Mouse (Mus musculus) limb, embryonic 13.5 days (tissue): ENCODE results near the gene Nploc4. TPM values are rescaled to one million over a fixed set of nuclear protein-coding genes. Genes with fewer than 3 reads are reported as not detected.

ENCODE experiments used
- ATAC-seq: fragments of 200-750 bp; cut with Nextera tagmentation; 2 replicates; pipeline ENCODE4 v1.8.0; 2017; ENCODE audit warnings: low read depth, moderate number of reproducible peaks, moderate TSS enrichment; ENCODE audit not compliant: low FRiP score
- H3K27ac ChIP-seq: fragments of 300-500 bp; sonication (generic); 2 replicates; pipeline ENCODE4 v1.5.1; 2015; ENCODE audit warnings: inconsistent platforms, mild to moderate bottlenecking, moderate library complexity
- H3K27me3 ChIP-seq: fragments of 300-500 bp; sonication (generic); 2 replicates; pipeline ENCODE4 v1.6.1; 2015; ENCODE audit warnings: mild to moderate bottlenecking, inconsistent platforms
- H3K36me3 ChIP-seq: fragments of 300-500 bp; sonication (generic); 2 replicates; pipeline ENCODE4 v1.6.1; 2015; ENCODE audit warnings: inconsistent platforms, mild to moderate bottlenecking, moderate library complexity
- H3K4me1 ChIP-seq: fragments of 300-500 bp; sonication (generic); 2 replicates; pipeline ENCODE4 v1.6.1; 2015; ENCODE audit warnings: inconsistent platforms
- H3K4me2 ChIP-seq: fragments of 300-500 bp; sonication (generic); replicated peaks from 2 replicates; pipeline ENCODE4 v1.6.1; 2015; ENCODE audit warnings: inconsistent platforms, mild to moderate bottlenecking, moderate library complexity
- H3K4me3 ChIP-seq: fragments of 300-500 bp; sonication (generic); 2 replicates; pipeline ENCODE4 v1.5.1; 2015; ENCODE audit warnings: moderate library complexity, mild to moderate bottlenecking, inconsistent platforms
- H3K9ac ChIP-seq: fragments of 300-500 bp; sonication (generic); 2 replicates; pipeline ENCODE4 v1.6.1; 2015; ENCODE audit warnings: mild to moderate bottlenecking, inconsistent platforms
- H3K9me3 ChIP-seq: fragments of 300-500 bp; sonication (generic); 2 replicates; pipeline ENCODE4 v1.6.1; 2016; ENCODE audit warnings: inconsistent platforms
- WGBS: fragments of 180-500 bp; shearing (Covaris S2); methylation state at CpG from one replicate; pipeline ENCODE4 v1.1.7; 2015; 5-methylcytosine and 5-hydroxymethylcytosine counted together
- polyA plus RNA-seq: library from polyadenylated mRNA; unstranded; fragments of >200 nt; fragmentation: Nextera tagmentation; extraction: Ambion mirVana; gene quantifications from 2 replicates; pipeline ENCODE4 v1.2.1, GENCODE M21; 2015

The Nploc4 gene
- polyA plus RNA-seq, 1 experiment from 2014 or later: 37.6 TPM

DNA sequence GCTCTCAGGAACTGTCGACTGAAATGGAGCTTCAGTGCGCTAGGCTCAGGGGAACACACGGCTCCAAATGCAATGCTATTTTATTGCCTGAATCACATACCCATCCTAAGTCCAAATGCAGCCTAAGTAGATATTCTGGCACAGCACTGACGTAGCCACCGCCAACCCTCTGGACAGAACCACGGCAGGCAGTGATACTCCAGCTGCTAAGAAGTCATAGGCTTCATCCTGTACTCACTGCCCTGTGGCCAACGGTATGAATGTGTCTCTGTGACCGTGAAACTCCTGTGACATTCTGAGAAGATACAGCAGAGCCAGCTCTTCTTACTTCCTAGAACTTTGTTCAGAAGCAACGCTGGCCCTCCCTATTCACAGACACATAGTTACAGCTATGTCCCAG, 48.9 kb downstream of the Nploc4 start:
- peaks cover 77% of the 10 kb centered on the region for H3K36me3 ChIP-seq
- peaks cover 8% of the 10 kb centered on the region for H3K4me1 ChIP-seq
- no peak overlapping the region for H3K4me2 ChIP-seq
- H3K9ac ChIP-seq: no peak overlapping the region
- 94% methylated on average over 9 of the region's 9 CpGs for WGBS
- no peak for ATAC-seq
- no peaks in the 10 kb centered on the region for H3K9me3 ChIP-seq
- no peaks in the 10 kb centered on the region for H3K27me3 ChIP-seq
- no peak overlapping the region for H3K27ac ChIP-seq
- no peak overlapping the region for H3K4me3 ChIP-seq

DNA sequence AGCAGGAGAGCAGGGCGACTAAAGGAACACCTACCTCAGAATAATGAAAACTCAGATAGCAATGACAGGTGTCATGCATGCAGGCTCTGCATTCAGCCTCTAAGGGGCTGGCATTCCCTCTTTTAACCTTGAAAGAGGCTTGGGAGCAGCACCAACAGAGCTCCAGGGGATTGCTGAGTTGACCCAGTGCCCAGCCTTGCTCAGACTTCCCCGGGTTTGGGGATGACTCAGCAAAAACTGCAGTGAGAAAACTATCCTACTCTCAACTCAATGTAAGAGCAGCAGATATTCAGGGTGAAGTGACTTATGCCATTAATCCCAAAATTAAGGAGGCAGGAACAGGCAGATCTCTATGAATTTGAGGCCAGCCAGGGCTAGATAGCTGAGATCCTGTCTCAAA, 50.4 kb downstream of the Nploc4 start:
- H3K9me3 ChIP-seq: no peaks in the 10 kb centered on the region
- H3K4me3 ChIP-seq: no peak overlapping the region
- H3K27me3 ChIP-seq: no peaks in the 10 kb centered on the region
- H3K36me3 ChIP-seq: peaks cover 78% of the 10 kb centered on the region
- H3K4me2 ChIP-seq: no peak overlapping the region
- H3K27ac ChIP-seq: no peak overlapping the region
- H3K4me1 ChIP-seq: peaks cover under 1% of the 10 kb centered on the region
- 79% methylated on average over 2 of the region's 2 CpGs for WGBS
- H3K9ac ChIP-seq: no peak overlapping the region
- no peak for ATAC-seq

DNA sequence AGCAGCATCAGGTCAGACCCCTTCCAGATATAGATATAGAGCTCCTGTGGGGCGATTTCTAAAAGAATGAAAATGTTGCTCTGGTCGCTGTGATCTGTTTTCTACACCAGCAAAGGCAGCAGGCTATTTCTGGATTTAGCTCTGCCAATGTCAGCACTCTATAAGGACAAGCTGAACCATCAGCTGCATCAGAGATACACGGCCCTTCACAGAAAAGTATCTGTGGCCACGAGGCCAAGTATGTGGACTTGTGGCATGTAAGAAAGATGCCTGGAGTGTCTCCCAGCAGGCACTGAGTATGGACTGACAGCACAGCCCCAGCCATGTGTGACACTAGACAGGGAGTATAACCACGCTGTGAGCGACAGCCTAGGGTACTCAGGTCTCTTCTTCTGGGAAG, 50.9 kb downstream of the Nploc4 start:
- no peak for ATAC-seq

DNA sequence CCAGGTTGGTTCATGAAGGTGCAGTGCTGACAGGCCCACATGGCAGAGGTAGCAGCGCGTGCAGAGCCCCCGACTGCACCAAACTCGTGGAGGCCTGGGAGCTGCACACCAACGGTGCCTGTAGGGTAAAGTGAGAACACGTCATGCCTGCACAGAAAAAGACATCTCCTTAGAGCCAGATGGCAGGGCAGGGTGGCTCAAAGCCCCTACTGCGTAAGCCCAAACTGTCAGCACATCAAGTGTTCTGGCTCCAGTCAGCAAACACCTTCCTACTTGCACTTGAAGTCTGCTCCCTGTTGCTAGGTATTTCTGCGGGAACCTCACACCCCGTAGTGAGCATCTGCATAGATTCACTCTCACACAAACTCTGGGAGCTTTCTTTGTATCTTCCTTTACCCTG, 55.0 kb downstream of the Nploc4 start:
- no peak overlapping the region for H3K4me3 ChIP-seq
- H3K4me1 ChIP-seq: peaks cover 14% of the 10 kb centered on the region
- H3K27ac ChIP-seq: no peak overlapping the region
- no peak overlapping the region for H3K4me2 ChIP-seq
- 94% methylated on average over 9 of the region's 9 CpGs for WGBS
- no peaks in the 10 kb centered on the region for H3K27me3 ChIP-seq
- no peak for ATAC-seq
- H3K36me3 ChIP-seq: peaks cover 74% of the 10 kb centered on the region
- no peaks in the 10 kb centered on the region for H3K9me3 ChIP-seq
- H3K9ac ChIP-seq: no peak overlapping the region

More for the DNA sequence above, 50.9 kb downstream of the Nploc4 start:
- Histone ChIP-seq H3K4me2 (no peak overlapping the region), H3K36me3 (peaks cover 81% of the 10 kb centered on the region), H3K4me1 (no peaks in the 10 kb centered on the region), H3K27me3 (no peaks in the 10 kb centered on the region), H3K9me3 (no peaks in the 10 kb centered on the region), H3K9ac (no peak overlapping the region), H3K4me3 (no peak overlapping the region), H3K27ac (no peak overlapping the region)
- WGBS: 93% methylated on average over 6 of the region's 6 CpGs

DNA sequence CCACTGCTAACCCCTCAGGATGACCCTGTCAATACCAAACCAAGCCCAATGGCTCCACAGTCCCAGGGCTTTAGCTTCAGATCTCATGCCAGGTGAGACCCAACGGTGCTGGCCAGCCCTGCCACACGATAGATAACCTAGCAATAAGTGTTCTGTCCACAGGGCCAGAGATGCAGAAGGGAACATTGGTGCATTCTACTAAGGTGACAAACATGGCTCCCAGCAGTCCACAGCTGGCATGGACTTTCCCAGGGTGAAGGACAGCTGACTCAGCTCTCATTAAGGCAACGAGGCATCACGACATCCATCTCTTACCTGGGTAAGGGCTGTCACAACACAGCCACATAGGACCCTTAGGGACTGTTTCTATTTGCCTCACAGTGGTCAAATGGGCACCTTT, 56.4 kb downstream of the Nploc4 start:
- Histone ChIP-seq H3K4me3 (no peak overlapping the region), H3K9me3 (no peaks in the 10 kb centered on the region), H3K9ac (peak overlapping the region; percentile 25; the same call in 1 of the 2 replicates), H3K4me2 (no peak overlapping the region), H3K4me1 (peaks cover 21% of the 10 kb centered on the region), H3K36me3 (peaks cover 76% of the 10 kb centered on the region), H3K27ac (no peak overlapping the region), H3K27me3 (no peaks in the 10 kb centered on the region)
- 92% methylated on average over 4 of the region's 4 CpGs for WGBS
- ATAC-seq: no peak

DNA sequence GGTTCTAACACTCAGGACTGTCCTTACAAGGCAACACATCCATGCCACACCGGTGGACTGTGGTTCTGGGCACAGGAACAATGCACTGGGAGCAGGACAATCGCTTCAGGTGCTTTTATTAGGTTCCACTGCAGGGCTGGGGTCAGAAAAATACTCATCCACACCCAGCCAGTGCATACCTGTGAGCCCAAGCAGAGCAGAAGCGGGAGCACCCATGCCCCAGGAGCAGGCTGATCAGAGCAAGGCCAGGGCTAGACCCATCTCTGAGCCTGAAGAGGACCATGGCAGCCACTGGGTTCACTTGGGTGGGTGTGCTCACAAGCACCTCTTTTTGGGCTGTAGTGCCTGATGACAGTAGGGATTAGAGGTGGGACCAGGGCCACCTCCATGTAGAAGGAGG, 57.2 kb downstream of the Nploc4 start:
- Histone ChIP-seq H3K4me1 (peaks cover 21% of the 10 kb centered on the region), H3K27ac (no peak overlapping the region), H3K27me3 (no peaks in the 10 kb centered on the region), H3K36me3 (peaks cover 75% of the 10 kb centered on the region), H3K4me3 (no peak overlapping the region), H3K9me3 (no peaks in the 10 kb centered on the region), H3K9ac (no peak overlapping the region), H3K4me2 (no peak overlapping the region)
- ATAC-seq: no peak
- WGBS: 94% methylated on average over 3 of the region's 3 CpGs

DNA sequence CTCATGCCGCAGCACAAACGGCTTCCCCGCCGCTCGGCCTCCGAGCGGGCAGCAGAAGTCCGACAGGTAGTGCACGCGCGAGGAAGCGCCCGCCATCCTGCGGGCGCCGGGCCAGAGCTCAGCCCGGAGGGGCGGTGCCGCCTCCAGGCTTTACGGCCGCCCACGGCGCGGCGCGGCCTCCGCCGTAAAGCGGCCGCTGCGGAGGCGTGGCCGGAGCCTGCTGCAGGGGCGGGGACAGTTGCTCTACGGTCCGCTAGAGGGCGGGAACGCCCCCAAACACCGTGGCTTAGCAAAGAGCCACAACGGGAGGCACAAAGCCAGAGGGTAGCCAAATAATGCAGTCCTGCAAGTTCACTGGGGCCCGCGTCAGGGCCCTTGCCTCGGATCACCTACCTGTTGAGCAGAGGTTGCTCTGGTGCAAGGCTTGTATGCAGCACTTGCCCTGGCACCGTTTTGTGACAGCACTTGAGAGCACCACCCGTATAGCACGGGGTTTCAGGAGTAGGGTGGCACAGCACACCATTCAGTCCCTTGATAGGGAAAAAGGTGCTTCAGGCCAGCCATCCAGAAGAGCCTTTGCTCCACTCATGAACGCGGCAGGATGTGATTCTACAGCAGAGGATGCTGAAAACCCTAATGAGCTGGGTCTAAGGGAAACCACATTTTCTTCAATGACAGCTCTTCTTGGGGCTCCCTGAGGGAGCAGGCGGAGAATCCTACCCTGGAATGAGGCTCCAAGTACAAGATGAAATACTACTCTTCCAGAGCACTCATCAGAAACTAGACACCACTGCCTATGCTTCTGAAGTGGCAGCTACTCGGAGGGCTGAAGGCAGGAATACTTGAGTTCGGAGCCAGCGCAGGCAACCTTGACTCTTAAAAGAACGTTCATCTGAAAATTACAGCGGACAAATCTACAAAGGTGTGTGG, 58.6 kb downstream of the Nploc4 start, which contains the start of gene Faap100:
TSS of gene Faap100 (minus strand) at position 154 of the 930 bp plus-strand sequence.
- peaks cover 24% of the 10 kb centered on the region for H3K4me1 ChIP-seq
- H3K9me3 ChIP-seq: no peaks in the 10 kb centered on the region
- no peaks in the 10 kb centered on the region for H3K27me3 ChIP-seq
- 6% methylated on average over 54 of the region's 54 CpGs for WGBS
- H3K9ac ChIP-seq: peak within 1 kb of the TSS; percentile 85
- peak; percentile 84 for ATAC-seq
- H3K4me3 ChIP-seq: peak within 1 kb of the TSS; percentile 89
- H3K36me3 ChIP-seq: peaks cover 75% of the 10 kb centered on the region
- H3K4me2 ChIP-seq: peak within 1 kb of the TSS; percentile 97
- peak within 1 kb of the TSS; percentile 85 for H3K27ac ChIP-seq

DNA sequence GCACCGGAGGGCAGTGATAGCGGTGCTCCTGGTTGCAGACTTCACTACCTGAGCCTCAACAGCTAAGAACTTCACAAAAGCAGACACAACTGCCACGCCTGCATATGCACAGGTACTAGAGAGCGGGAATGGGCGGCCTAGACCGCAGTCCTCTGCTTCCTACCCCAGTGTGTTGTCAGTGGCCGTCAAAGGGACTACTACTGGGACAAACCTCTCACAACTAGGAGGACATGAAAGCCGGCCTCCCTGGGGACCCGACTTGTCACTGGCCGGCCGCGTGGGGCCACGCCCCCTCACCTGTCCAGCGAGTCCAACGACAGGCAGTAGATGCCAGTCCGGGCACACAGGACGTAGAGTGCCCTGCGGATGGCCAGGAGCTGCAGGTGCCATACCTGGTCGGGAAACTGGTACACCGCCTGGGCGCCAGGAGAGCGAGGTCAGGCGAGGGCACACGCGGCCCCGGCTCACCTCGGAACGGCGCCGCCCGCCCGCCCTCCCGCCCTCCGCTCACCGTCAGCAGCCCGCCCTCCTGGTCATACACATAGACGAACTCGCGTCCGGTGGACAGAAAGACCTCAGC, 59.4 kb downstream of the Nploc4 start:
- no peaks in the 10 kb centered on the region for H3K27me3 ChIP-seq
- no peak overlapping the region for H3K27ac ChIP-seq
- ATAC-seq: peak; percentile 6; the same call in 1 of the 2 replicates
- H3K36me3 ChIP-seq: peaks cover 75% of the 10 kb centered on the region
- no peaks in the 10 kb centered on the region for H3K9me3 ChIP-seq
- H3K9ac ChIP-seq: peak overlapping the region; percentile 85
- H3K4me2 ChIP-seq: peak overlapping the region; percentile 97
- peaks cover 24% of the 10 kb centered on the region for H3K4me1 ChIP-seq
- WGBS: 4% methylated on average over 39 of the region's 40 CpGs
- H3K4me3 ChIP-seq: peak overlapping the region; percentile 89

DNA sequence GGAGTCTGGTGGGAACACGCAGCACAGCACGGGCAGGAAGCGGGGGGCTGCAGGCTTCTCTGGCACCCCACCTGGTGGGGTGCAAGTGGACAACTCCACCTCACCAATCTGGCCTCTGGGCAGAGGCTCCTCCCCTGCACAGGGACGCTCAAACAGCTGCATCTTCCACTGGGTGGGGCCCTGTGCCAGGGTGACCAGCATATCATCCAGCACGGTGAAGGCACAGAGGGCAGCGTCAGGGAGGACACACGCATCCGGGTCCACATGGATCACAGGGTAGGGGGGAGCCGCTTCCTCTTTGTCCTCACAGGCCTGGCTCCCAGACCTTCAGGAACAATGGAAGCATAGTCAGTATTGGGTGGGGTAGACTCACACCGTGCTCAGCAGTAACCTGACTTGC, 60.2 kb downstream of the Nploc4 start:
- no peak for ATAC-seq
- H3K27ac ChIP-seq: no peak overlapping the region
- WGBS: 75% methylated on average over 10 of the region's 10 CpGs
- peak overlapping the region; percentile 85 for H3K9ac ChIP-seq
- peaks cover 75% of the 10 kb centered on the region for H3K36me3 ChIP-seq
- H3K4me1 ChIP-seq: peaks cover 24% of the 10 kb centered on the region
- peak overlapping the region; percentile 97 for H3K4me2 ChIP-seq
- peak overlapping the region; percentile 89 for H3K4me3 ChIP-seq
- no peaks in the 10 kb centered on the region for H3K27me3 ChIP-seq
- no peaks in the 10 kb centered on the region for H3K9me3 ChIP-seq

DNA sequence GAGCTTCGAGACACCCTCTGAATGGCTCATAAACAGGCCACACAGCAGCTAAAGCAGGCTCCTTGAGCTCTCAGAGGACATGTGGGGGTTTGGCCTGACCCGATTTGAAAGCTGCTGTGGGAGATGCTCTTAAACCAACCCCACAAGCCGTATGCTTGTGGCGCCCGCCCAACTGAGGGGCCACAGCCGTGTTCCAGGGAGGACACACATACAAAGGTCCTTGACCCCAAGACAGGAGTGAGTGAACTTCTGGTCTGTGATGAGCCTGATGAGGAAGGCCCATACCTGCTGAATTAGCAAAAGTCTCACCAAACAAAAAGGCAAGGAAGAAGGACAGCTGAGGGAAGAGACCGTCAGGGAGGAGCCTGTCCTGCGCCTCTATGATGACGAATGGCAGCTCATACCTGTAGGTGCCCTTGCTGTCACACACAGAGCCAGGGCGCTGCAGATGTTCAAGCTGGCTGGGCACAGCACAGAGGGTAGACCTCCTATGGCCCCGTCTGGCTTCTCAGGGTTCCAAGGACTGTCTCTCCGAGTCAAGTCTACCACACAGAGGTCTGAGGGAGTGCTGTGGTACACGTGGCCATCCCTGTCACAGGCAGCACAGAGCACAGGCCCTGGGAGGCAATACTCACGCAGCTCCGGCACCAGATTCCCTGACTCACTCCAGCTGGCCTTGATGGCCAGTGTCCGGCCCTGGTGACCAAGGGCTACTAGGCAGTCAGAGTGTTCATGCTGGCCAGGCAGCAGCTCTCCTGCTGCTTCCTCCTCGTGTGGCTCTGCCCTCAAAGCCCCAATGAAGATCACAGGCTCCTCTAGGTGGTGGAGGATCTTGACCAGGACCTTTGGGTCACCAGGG, 61.0 kb downstream of the Nploc4 start:
- peaks cover 24% of the 10 kb centered on the region for H3K4me1 ChIP-seq
- no peak overlapping the region for H3K9ac ChIP-seq
- no peak overlapping the region for H3K4me2 ChIP-seq
- H3K4me3 ChIP-seq: no peak overlapping the region
- H3K36me3 ChIP-seq: peaks cover 75% of the 10 kb centered on the region
- no peak for ATAC-seq
- WGBS: 89% methylated on average over 17 of the region's 17 CpGs
- H3K27ac ChIP-seq: no peak overlapping the region
- H3K27me3 ChIP-seq: no peaks in the 10 kb centered on the region
- H3K9me3 ChIP-seq: no peaks in the 10 kb centered on the region

DNA sequence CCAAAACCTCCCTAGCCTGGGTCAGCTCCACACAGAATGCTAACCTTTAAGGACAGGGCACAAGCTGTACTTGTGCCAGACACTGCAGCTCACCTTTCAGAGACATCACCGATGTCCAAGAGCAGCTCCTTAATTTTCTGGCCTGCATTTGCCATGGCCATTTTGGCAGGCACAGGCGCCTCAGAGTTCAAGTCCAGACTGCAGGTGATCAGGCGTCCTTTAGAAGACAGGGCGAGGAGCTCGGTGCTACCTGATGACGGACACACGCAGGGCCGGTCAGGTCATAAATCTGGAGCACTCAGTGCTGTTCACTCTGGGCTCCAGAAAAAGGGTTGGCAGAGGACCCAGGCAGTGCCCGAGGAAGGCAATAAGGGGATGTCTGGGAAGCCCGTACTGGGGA, 62.2 kb downstream of the Nploc4 start:
- H3K9me3 ChIP-seq: no peaks in the 10 kb centered on the region
- no peak overlapping the region for H3K4me2 ChIP-seq
- peaks cover 75% of the 10 kb centered on the region for H3K36me3 ChIP-seq
- no peak overlapping the region for H3K4me3 ChIP-seq
- no peak overlapping the region for H3K27ac ChIP-seq
- WGBS: 90% methylated on average over 10 of the region's 10 CpGs
- ATAC-seq: no peak
- no peaks in the 10 kb centered on the region for H3K27me3 ChIP-seq
- peaks cover 24% of the 10 kb centered on the region for H3K4me1 ChIP-seq
- no peak overlapping the region for H3K9ac ChIP-seq
